Mouse (Mus musculus): Measurements from ENCODE around the gene Hsd11b2. TPM values are rescaled to one million over a fixed set of nuclear protein-coding genes. Genes with fewer than 3 reads are reported as not detected.

The Hsd11b2 gene
- polyA plus RNA-seq (2014; fragmentation: Nextera tagmentation; extraction: Ambion mirVana): 11.9 and 12.6 TPM in 2 replicates

GRCm38 (mm10) chr8:105518436-105519313 is at the start of gene Hsd11b2:
Hsd11b2 (plus strand) TSS chr8:105518755.
- peak; percentile 74 for DNase-seq (ENCODE audit: low spot score)
- H3K4me2 ChIP-seq (ENCODE audit: low read depth, low read length): peak within 1 kb of the TSS; percentile 99
- under 1% methylated on average over 67 of the region's 68 CpGs for WGBS
- peak within 1 kb of the TSS; percentile 78 for H3K9ac ChIP-seq (replicated peaks; ENCODE audit: low read length)
- H3K4me3 ChIP-seq (ENCODE audit: low read depth, low read length): peak within 1 kb of the TSS; percentile 63
- H3K4me1 ChIP-seq (ENCODE audit: control insufficient read depth, insufficient read depth, low read length): peaks cover 9% of the 10 kb centered on the region
- no peaks in the 10 kb centered on the region for H3K36me3 ChIP-seq (replicated peaks; ENCODE audit: control insufficient read depth, insufficient read depth, low read depth, low read length)
- no peaks in the 10 kb centered on the region for H3K27me3 ChIP-seq (ENCODE audit: control insufficient read depth, insufficient read depth, low read length)
- H3K9me3 ChIP-seq (replicated peaks; ENCODE audit: control insufficient read depth, low read length): no peaks in the 10 kb centered on the region
- ATAC-seq (replicated peaks; ENCODE audit: insufficient number of reproducible peaks, low FRiP score, low TSS enrichment, low read depth): peak; percentile 47
- H3K27ac ChIP-seq (replicated peaks; ENCODE audit: low read depth, low read length): no peak within 1 kb of the TSS; the same call in none of the 2 replicates

GRCm38 (mm10) chr8:105469041-105469695 is 49.4 kb upstream of the Hsd11b2 start:
- ATAC-seq (replicated peaks; ENCODE audit: insufficient number of reproducible peaks, low FRiP score, low TSS enrichment, low read depth): peak; percentile 42

GRCm38 (mm10) chr8:105469816-105470215 is 48.7 kb upstream of the Hsd11b2 start:
- Histone ChIP-seq H3K4me3 (ENCODE audit: low read depth, low read length) (no peak overlapping the region), H3K9me3 (replicated peaks; ENCODE audit: control insufficient read depth, low read length) (no peaks in the 10 kb centered on the region), H3K27me3 (ENCODE audit: control insufficient read depth, insufficient read depth, low read length) (peaks cover 22% of the 10 kb centered on the region), H3K4me2 (ENCODE audit: low read depth, low read length) (no peak overlapping the region; the same call in 1 of the 2 replicates), H3K9ac (replicated peaks; ENCODE audit: low read length) (no peak overlapping the region), H3K27ac (replicated peaks; ENCODE audit: low read depth, low read length) (no peak overlapping the region), H3K4me1 (ENCODE audit: control insufficient read depth, insufficient read depth, low read length) (peaks cover 11% of the 10 kb centered on the region), H3K36me3 (replicated peaks; ENCODE audit: control insufficient read depth, insufficient read depth, low read depth, low read length) (no peaks in the 10 kb centered on the region)
- WGBS: 91% methylated on average over 5 of the region's 5 CpGs
- DNase-seq (ENCODE audit: low spot score) (no peak), ATAC-seq (replicated peaks; ENCODE audit: insufficient number of reproducible peaks, low FRiP score, low TSS enrichment, low read depth) (no peak)

More at GRCm38 (mm10) chr8:105469041-105469695, 49.4 kb upstream of the Hsd11b2 start:
- no peaks in the 10 kb centered on the region for H3K36me3 ChIP-seq (replicated peaks; ENCODE audit: control insufficient read depth, insufficient read depth, low read depth, low read length)
- no peak overlapping the region for H3K9ac ChIP-seq (replicated peaks; ENCODE audit: low read length)
- no peak for DNase-seq (ENCODE audit: low spot score)
- H3K27me3 ChIP-seq (ENCODE audit: control insufficient read depth, insufficient read depth, low read length): peaks cover 21% of the 10 kb centered on the region
- no peaks in the 10 kb centered on the region for H3K9me3 ChIP-seq (replicated peaks; ENCODE audit: control insufficient read depth, low read length)
- H3K4me2 ChIP-seq (ENCODE audit: low read depth, low read length): no peak overlapping the region
- no peak overlapping the region for H3K27ac ChIP-seq (replicated peaks; ENCODE audit: low read depth, low read length)
- peaks cover 8% of the 10 kb centered on the region for H3K4me1 ChIP-seq (ENCODE audit: control insufficient read depth, insufficient read depth, low read length)
- WGBS: 42% methylated on average over 6 of the region's 6 CpGs
- no peak overlapping the region for H3K4me3 ChIP-seq (ENCODE audit: low read depth, low read length)

- no peaks in the 10 kb centered on the region for H3K36me3 ChIP-seq (replicated peaks; ENCODE audit: control insufficient read depth, insufficient read depth, low read depth, low read length)
- H3K9ac ChIP-seq (replicated peaks; ENCODE audit: low read length): no peak overlapping the region
- ATAC-seq (replicated peaks; ENCODE audit: insufficient number of reproducible peaks, low FRiP score, low TSS enrichment, low read depth): no peak
- no peak overlapping the region for H3K4me3 ChIP-seq (ENCODE audit: low read depth, low read length)
- H3K4me1 ChIP-seq (ENCODE audit: control insufficient read depth, insufficient read depth, low read length): peaks cover 11% of the 10 kb centered on the region
- H3K9me3 ChIP-seq (replicated peaks; ENCODE audit: control insufficient read depth, low read length): no peaks in the 10 kb centered on the region
- DNase-seq (ENCODE audit: low spot score): no peak
- H3K4me2 ChIP-seq (ENCODE audit: low read depth, low read length): no peak overlapping the region
- H3K27ac ChIP-seq (replicated peaks; ENCODE audit: low read depth, low read length): no peak overlapping the region
- H3K27me3 ChIP-seq (ENCODE audit: control insufficient read depth, insufficient read depth, low read length): peaks cover 22% of the 10 kb centered on the region
- WGBS: 84% methylated on average over 5 of the region's 5 CpGs
These were observed 48.3 kb upstream of the Hsd11b2 start for GRCm38 (mm10) chr8:105470262-105470661.

- Histone ChIP-seq H3K4me3 (ENCODE audit: low read depth, low read length) (peak overlapping the region; percentile 26), H3K9ac (replicated peaks; ENCODE audit: low read length) (peak overlapping the region; percentile 15; the same call in 1 of the 2 replicates), H3K9me3 (replicated peaks; ENCODE audit: control insufficient read depth, low read length) (no peaks in the 10 kb centered on the region), H3K4me2 (ENCODE audit: low read depth, low read length) (peak overlapping the region; percentile 47), H3K36me3 (replicated peaks; ENCODE audit: control insufficient read depth, insufficient read depth, low read depth, low read length) (no peaks in the 10 kb centered on the region), H3K4me1 (ENCODE audit: control insufficient read depth, insufficient read depth, low read length) (peaks cover 11% of the 10 kb centered on the region), H3K27ac (replicated peaks; ENCODE audit: low read depth, low read length) (no peak overlapping the region), H3K27me3 (ENCODE audit: control insufficient read depth, insufficient read depth, low read length) (peaks cover 22% of the 10 kb centered on the region)
- ATAC-seq (replicated peaks; ENCODE audit: insufficient number of reproducible peaks, low FRiP score, low TSS enrichment, low read depth): no peak
- WGBS: 19% methylated on average over 11 of the region's 11 CpGs
- no peak for DNase-seq (ENCODE audit: low spot score)
These were observed 47.8 kb upstream of the Hsd11b2 start for GRCm38 (mm10) chr8:105470681-105471313.

DNA sequence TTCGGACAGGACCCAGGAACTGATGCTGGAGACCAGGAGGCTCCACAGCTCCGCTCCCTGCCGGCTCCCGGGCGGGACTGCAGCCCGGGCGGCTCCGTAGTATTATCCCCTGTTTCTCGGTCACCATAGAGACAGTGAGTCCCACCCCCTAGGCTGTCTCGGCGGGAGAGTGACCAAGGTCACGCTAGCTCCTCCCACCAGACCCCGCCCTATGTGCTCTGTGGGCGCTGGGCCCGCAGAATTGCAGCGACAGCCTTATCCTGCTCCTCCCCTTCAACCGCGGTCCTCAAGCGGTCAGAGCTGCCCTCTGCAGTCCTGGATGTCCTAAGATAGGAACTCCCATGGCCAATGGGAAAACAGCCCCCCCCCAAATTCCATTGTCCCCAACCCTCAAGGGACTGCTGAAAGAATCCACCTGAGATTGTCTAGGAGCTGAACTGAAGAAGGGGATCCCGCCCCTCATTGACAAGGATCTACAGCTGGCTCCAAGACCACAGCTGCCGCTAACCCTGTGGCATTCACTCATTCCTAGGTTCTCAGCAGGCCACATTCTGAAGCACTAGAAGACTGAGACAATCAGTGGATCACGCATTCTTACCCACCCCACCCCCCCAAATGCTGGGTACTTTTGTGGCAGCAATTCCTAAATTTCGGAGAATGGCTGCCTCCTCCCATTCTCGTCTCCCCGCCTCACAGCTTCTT is 47.1 kb upstream of the Hsd11b2 start, which contains the start of gene Tppp3:
Gene Tppp3 (minus strand): TSS at position 213 of the 702 bp plus-strand sequence.
- DNase-seq (ENCODE audit: low spot score) (peak; percentile 95), ATAC-seq (replicated peaks; ENCODE audit: insufficient number of reproducible peaks, low FRiP score, low TSS enrichment, low read depth) (peak; percentile 92)
- H3K9me3 ChIP-seq (replicated peaks; ENCODE audit: control insufficient read depth, low read length): no peaks in the 10 kb centered on the region
- peaks cover 22% of the 10 kb centered on the region for H3K27me3 ChIP-seq (ENCODE audit: control insufficient read depth, insufficient read depth, low read length)
- H3K36me3 ChIP-seq (replicated peaks; ENCODE audit: control insufficient read depth, insufficient read depth, low read depth, low read length): no peaks in the 10 kb centered on the region
- peak within 1 kb of the TSS; percentile 15; the same call in 1 of the 2 replicates for H3K9ac ChIP-seq (replicated peaks; ENCODE audit: low read length)
- H3K4me1 ChIP-seq (ENCODE audit: control insufficient read depth, insufficient read depth, low read length): peaks cover 11% of the 10 kb centered on the region
- 4% methylated on average over 25 of the region's 25 CpGs for WGBS
- peak within 1 kb of the TSS; percentile 47 for H3K4me2 ChIP-seq (ENCODE audit: low read depth, low read length)
- no peak within 1 kb of the TSS for H3K27ac ChIP-seq (replicated peaks; ENCODE audit: low read depth, low read length)
- peak within 1 kb of the TSS; percentile 26 for H3K4me3 ChIP-seq (ENCODE audit: low read depth, low read length)

GRCm38 (mm10) chr8:105472414-105472932 is 46.1 kb upstream of the Hsd11b2 start:
- ATAC-seq (replicated peaks; ENCODE audit: insufficient number of reproducible peaks, low FRiP score, low TSS enrichment, low read depth) (no peak), DNase-seq (ENCODE audit: low spot score) (no peak)
- H3K4me3 ChIP-seq (ENCODE audit: low read depth, low read length): no peak overlapping the region

More at GRCm38 (mm10) chr8:105472414-105472932, 46.1 kb upstream of the Hsd11b2 start:
- Histone ChIP-seq H3K36me3 (replicated peaks; ENCODE audit: control insufficient read depth, insufficient read depth, low read depth, low read length) (no peaks in the 10 kb centered on the region), H3K4me2 (ENCODE audit: low read depth, low read length) (no peak overlapping the region), H3K9ac (replicated peaks; ENCODE audit: low read length) (no peak overlapping the region), H3K4me1 (ENCODE audit: control insufficient read depth, insufficient read depth, low read length) (peaks cover 11% of the 10 kb centered on the region), H3K27me3 (ENCODE audit: control insufficient read depth, insufficient read depth, low read length) (peaks cover 22% of the 10 kb centered on the region), H3K27ac (replicated peaks; ENCODE audit: low read depth, low read length) (no peak overlapping the region), H3K9me3 (replicated peaks; ENCODE audit: control insufficient read depth, low read length) (no peaks in the 10 kb centered on the region)
- 13% methylated on average over 23 of the region's 23 CpGs for WGBS

Measured in embryonic facial prominence, embryonic 11.5 days (tissue).